Mouse (Mus musculus): Measurements from ENCODE around the gene Isg15. TPM values are rescaled to one million over a fixed set of nuclear protein-coding genes. Genes with fewer than 3 reads are reported as not detected.

Gene Isg15
- total and polyA plus RNA-seq, 3 experiments, result 3.2 to 6.9 (median 4.5) TPM

GRCm38 (mm10) chr4:156234701-156235213 is 34.1 kb upstream of the Isg15 start, which contains the start of gene Plekhn1:
Gene Plekhn1 (minus strand): TSS chr4:156234857.
- intact Hi-C loops (cut with DNase I), result loop anchor here (2.0 kb wide), 1 partner anchor 32 kb away; the partner anchor contains the start of gene AW011738
- WGBS, result under 1% methylated on average over 48 of the region's 48 CpGs
- Histone ChIP-seq H3K4me1 (ENCODE audit: control insufficient read depth, insufficient read depth, low read length) (peaks cover 2% of the 10 kb centered on the region; the same call in 1 of the 2 replicates), H3K36me3 (ENCODE audit: control insufficient read depth, insufficient read depth, low read length) (no peaks in the 10 kb centered on the region), H3K79me2 (replicated peaks; ENCODE audit: control insufficient read depth, insufficient read depth, low read length) (peaks cover 3% of the 10 kb centered on the region), H3K4me3 (peak within 1 kb of the TSS; percentile 75), H3K27me3 (ENCODE audit: control insufficient read depth, insufficient read depth, low read length) (no peaks in the 10 kb centered on the region), H3K27ac (peak within 1 kb of the TSS; percentile 83), H3K9ac (ENCODE audit: low read depth, low read length) (peak within 1 kb of the TSS; percentile 90)
- peak; percentile 86 to 87 for DNase-seq
- 0 out of 2 replicates have a peak, but pooled peaks have one; percentile 9 for TF ChIP-seq POLR2A (IDR thresholded peaks at IDR 0.05; ENCODE audit: insufficient read depth, low read depth, low read length)
- TF ChIP-seq EP300 (IDR thresholded peaks at IDR 0.05; ENCODE audit: insufficient read depth, low read depth, low read length), result no peak
- 0 out of 2 replicates have a peak, but pooled peaks have one; percentile 10 for TF ChIP-seq CTCF (IDR thresholded peaks at IDR 0.05)

GRCm38 (mm10) chr4:156234021-156234501 is 33.4 kb upstream of the Isg15 start:
- H3K27me3 ChIP-seq (ENCODE audit: control insufficient read depth, insufficient read depth, low read length), result no peaks in the 10 kb centered on the region
- H3K36me3 ChIP-seq (ENCODE audit: control insufficient read depth, insufficient read depth, low read length), result no peaks in the 10 kb centered on the region
- peak in 1 of 2 experiments; percentile 55 for DNase-seq
- intact Hi-C loops (cut with DNase I), result loop anchor here (2.0 kb wide), 1 partner anchor 31 kb away; the partner anchor contains the start of gene AW011738
- H3K4me3 ChIP-seq, result peak overlapping the region; percentile 72
- peaks cover 3% of the 10 kb centered on the region for H3K79me2 ChIP-seq (replicated peaks; ENCODE audit: control insufficient read depth, insufficient read depth, low read length)
- peak overlapping the region; percentile 56 for H3K9ac ChIP-seq (ENCODE audit: low read depth, low read length)
- H3K4me1 ChIP-seq (ENCODE audit: control insufficient read depth, insufficient read depth, low read length), result peaks cover 2% of the 10 kb centered on the region; the same call in 1 of the 2 replicates
- no peak overlapping the region; the same call in 1 of the 2 replicates for H3K27ac ChIP-seq
- TF ChIP-seq CTCF (IDR thresholded peaks at IDR 0.05) (no peak), POLR2A (IDR thresholded peaks at IDR 0.05; ENCODE audit: insufficient read depth, low read depth, low read length) (no peak), EP300 (IDR thresholded peaks at IDR 0.05; ENCODE audit: insufficient read depth, low read depth, low read length) (no peak)
- 16% methylated on average over 17 of the region's 17 CpGs for WGBS

- H3K4me1 ChIP-seq (ENCODE audit: control insufficient read depth, insufficient read depth, low read length), result no peaks in the 10 kb centered on the region; the same call in 1 of the 2 replicates
- no peak overlapping the region for H3K4me3 ChIP-seq
- no peak overlapping the region for H3K9ac ChIP-seq (ENCODE audit: low read depth, low read length)
- no peaks in the 10 kb centered on the region for H3K27me3 ChIP-seq (ENCODE audit: control insufficient read depth, insufficient read depth, low read length)
- 22% methylated on average over 12 of the region's 12 CpGs for WGBS
- H3K36me3 ChIP-seq (ENCODE audit: control insufficient read depth, insufficient read depth, low read length), result no peaks in the 10 kb centered on the region
- TF ChIP-seq CTCF (IDR thresholded peaks at IDR 0.05) (no peak), POLR2A (IDR thresholded peaks at IDR 0.05; ENCODE audit: insufficient read depth, low read depth, low read length) (no peak), EP300 (IDR thresholded peaks at IDR 0.05; ENCODE audit: insufficient read depth, low read depth, low read length) (no peak)
- H3K79me2 ChIP-seq (replicated peaks; ENCODE audit: control insufficient read depth, insufficient read depth, low read length), result no peaks in the 10 kb centered on the region
- DNase-seq, result peak in 1 of 2 experiments; percentile 32
- intact Hi-C loops (cut with DNase I), result no loop called here
- H3K27ac ChIP-seq, result no peak overlapping the region
Observed at GRCm38 (mm10) chr4:156228393-156229024, 27.9 kb upstream of the Isg15 start.

- no peak overlapping the region for H3K4me3 ChIP-seq
- no peak for TF ChIP-seq CTCF (IDR thresholded peaks at IDR 0.05)
- no peak for TF ChIP-seq EP300 (IDR thresholded peaks at IDR 0.05; ENCODE audit: insufficient read depth, low read depth, low read length)
- TF ChIP-seq POLR2A (IDR thresholded peaks at IDR 0.05; ENCODE audit: insufficient read depth, low read depth, low read length), result no peak
Observed at GRCm38 (mm10) chr4:156227752-156228392, 27.3 kb upstream of the Isg15 start.

GRCm38 (mm10) chr4:156224276-156224675 is 23.7 kb upstream of the Isg15 start:
- H3K4me3 ChIP-seq, result no peak overlapping the region
- no peaks in the 10 kb centered on the region; the same call in 1 of the 2 replicates for H3K4me1 ChIP-seq (ENCODE audit: control insufficient read depth, insufficient read depth, low read length)
- no peak overlapping the region for H3K9ac ChIP-seq (ENCODE audit: low read depth, low read length)
- no peak for DNase-seq
- 0 out of 2 replicates have a peak, but pooled peaks cover 2% of the 10 kb centered on the region for H3K36me3 ChIP-seq (ENCODE audit: control insufficient read depth, insufficient read depth, low read length)
- intact Hi-C loops (cut with DNase I), result no loop called here
- no peaks in the 10 kb centered on the region for H3K79me2 ChIP-seq (replicated peaks; ENCODE audit: control insufficient read depth, insufficient read depth, low read length)
- H3K27me3 ChIP-seq (ENCODE audit: control insufficient read depth, insufficient read depth, low read length), result no peaks in the 10 kb centered on the region
- TF ChIP-seq POLR2A (IDR thresholded peaks at IDR 0.05; ENCODE audit: insufficient read depth, low read depth, low read length) (no peak), EP300 (IDR thresholded peaks at IDR 0.05; ENCODE audit: insufficient read depth, low read depth, low read length) (no peak), CTCF (IDR thresholded peaks at IDR 0.05) (no peak)
- H3K27ac ChIP-seq, result no peak overlapping the region
- 77% methylated on average over 2 of the region's 2 CpGs for WGBS

More at GRCm38 (mm10) chr4:156227752-156228392, 27.3 kb upstream of the Isg15 start:
- no peaks in the 10 kb centered on the region for H3K79me2 ChIP-seq (replicated peaks; ENCODE audit: control insufficient read depth, insufficient read depth, low read length)
- intact Hi-C loops (cut with DNase I), result no loop called here
- H3K27ac ChIP-seq, result no peak overlapping the region
- no peak overlapping the region for H3K9ac ChIP-seq (ENCODE audit: low read depth, low read length)
- no peaks in the 10 kb centered on the region; the same call in 1 of the 2 replicates for H3K4me1 ChIP-seq (ENCODE audit: control insufficient read depth, insufficient read depth, low read length)
- H3K36me3 ChIP-seq (ENCODE audit: control insufficient read depth, insufficient read depth, low read length), result no peaks in the 10 kb centered on the region
- peak; percentile 53 to 57 for DNase-seq
- H3K27me3 ChIP-seq (ENCODE audit: control insufficient read depth, insufficient read depth, low read length), result no peaks in the 10 kb centered on the region
- WGBS, result 27% methylated on average over 18 of the region's 18 CpGs
